Mouse (Mus musculus) liver, embryonic 11.5 days (tissue): ENCODE data around the gene Mybbp1a. TPM values are rescaled to one million over a fixed set of nuclear protein-coding genes. Genes with fewer than 3 reads are reported as not detected.

Experiments
- ATAC-seq: fragments of 200-750 bp; cut with Nextera tagmentation; replicated peaks from 2 replicates; pipeline ENCODE4 v1.8.0; 2017; ENCODE audit warnings: moderate number of reproducible peaks, mild to moderate bottlenecking, moderate TSS enrichment, moderate library complexity; ENCODE audit not compliant: low FRiP score
- DNase-seq: peaks from one replicate; pipeline ENCODE4 v3.0.0-alpha.2; 2017; ENCODE audit warnings: low spot score
- H3K27ac ChIP-seq: fragments of 300-500 bp; sonication (generic); 2 replicates; pipeline ENCODE4 v1.5.1; 2014; ENCODE audit warnings: mild to moderate bottlenecking, low read depth, low read length, control low read depth
- H3K27me3 ChIP-seq: fragments of 300-500 bp; sonication (generic); replicated peaks from 2 replicates; pipeline ENCODE4 v1.6.1; 2014; ENCODE audit warnings: low read length, mixed read lengths; ENCODE audit not compliant: control insufficient read depth, insufficient read depth
- H3K36me3 ChIP-seq: fragments of 300-500 bp; sonication (generic); 2 replicates; pipeline ENCODE4 v1.6.1; 2014; ENCODE audit warnings: mild to moderate bottlenecking, low read length, moderate library complexity, mixed read lengths; ENCODE audit not compliant: control insufficient read depth, insufficient read depth
- H3K4me1 ChIP-seq: fragments of 300-500 bp; sonication (generic); replicated peaks from 2 replicates; pipeline ENCODE4 v1.6.1; 2014; ENCODE audit warnings: low read length, mixed read lengths; ENCODE audit not compliant: control insufficient read depth, insufficient read depth
- H3K4me2 ChIP-seq: fragments of 300-500 bp; sonication (generic); 2 replicates; pipeline ENCODE4 v1.6.1; 2014; ENCODE audit warnings: mild to moderate bottlenecking, control low read depth, moderate library complexity
- H3K4me3 ChIP-seq: fragments of 300-500 bp; sonication (generic); 2 replicates; pipeline ENCODE4 v1.5.1; 2014; ENCODE audit warnings: low read depth, low read length, control low read depth
- H3K9ac ChIP-seq: fragments of 300-500 bp; sonication (generic); 2 replicates; pipeline ENCODE4 v1.6.1; 2014; ENCODE audit warnings: low read depth, low read length, control low read depth
- H3K9me3 ChIP-seq: fragments of 300-500 bp; sonication (generic); 2 replicates; pipeline ENCODE4 v1.6.1; 2016; ENCODE audit warnings: low read length, inconsistent platforms, mixed read lengths; ENCODE audit not compliant: control insufficient read depth
- WGBS: fragments of 180-500 bp; shearing (Covaris S2); extraction: QIAGEN DNeasy Blood & Tissue Kit; methylation state at CpG from one replicate; pipeline ENCODE4 v1.1.7; 2014; 5-methylcytosine and 5-hydroxymethylcytosine counted together
- polyA plus RNA-seq: library from polyadenylated mRNA; unstranded; fragments of >200 nt; fragmentation: Nextera tagmentation; extraction: Ambion mirVana; gene quantifications from 2 replicates; pipeline ENCODE4 v1.2.1, GENCODE M21; 2014

Gene Mybbp1a
- polyA plus RNA-seq, 1 experiment from 2014 or later = 263 TPM

GRCm38 (mm10) chr11:72446311-72447105 is 5.4 kb downstream of the Mybbp1a start:
- no peaks in the 10 kb centered on the region for H3K9me3 ChIP-seq
- peaks cover 86% of the 10 kb centered on the region for H3K36me3 ChIP-seq
- no peaks in the 10 kb centered on the region for H3K27me3 ChIP-seq
- H3K27ac ChIP-seq = no peak overlapping the region
- no peak overlapping the region for H3K9ac ChIP-seq
- 81% methylated on average over 6 of the region's 6 CpGs for WGBS
- peaks cover 20% of the 10 kb centered on the region for H3K4me1 ChIP-seq
- H3K4me3 ChIP-seq = no peak overlapping the region
- ATAC-seq (no peak; the same call in 1 of the 2 replicates), DNase-seq (no peak)
- H3K4me2 ChIP-seq = no peak overlapping the region

GRCm38 (mm10) chr11:72447475-72447874 is 6.3 kb downstream of the Mybbp1a start:
- DNase-seq = no peak
- Histone ChIP-seq H3K9ac (no peak overlapping the region), H3K4me2 (no peak overlapping the region), H3K36me3 (peaks cover 86% of the 10 kb centered on the region), H3K27me3 (no peaks in the 10 kb centered on the region), H3K4me1 (peaks cover 14% of the 10 kb centered on the region), H3K9me3 (no peaks in the 10 kb centered on the region), H3K27ac (no peak overlapping the region), H3K4me3 (no peak overlapping the region)
- WGBS = 85% methylated on average over 8 of the region's 8 CpGs
- ATAC-seq = no peak

- no peaks in the 10 kb centered on the region for H3K27me3 ChIP-seq
- no peaks in the 10 kb centered on the region for H3K9me3 ChIP-seq
- no peak overlapping the region for H3K27ac ChIP-seq
- WGBS = 72% methylated on average over 3 of the region's 3 CpGs
- H3K4me1 ChIP-seq = peaks cover 5% of the 10 kb centered on the region; the same call in 1 of the 2 replicates
- H3K4me2 ChIP-seq = no peak overlapping the region
- no peak overlapping the region for H3K9ac ChIP-seq
- DNase-seq (no peak), ATAC-seq (no peak)
- no peak overlapping the region for H3K4me3 ChIP-seq
- H3K36me3 ChIP-seq = peaks cover 53% of the 10 kb centered on the region
Measured at GRCm38 (mm10) chr11:72452140-72452665, 11.0 kb downstream of the Mybbp1a start.

GRCm38 (mm10) chr11:72453105-72453953 is 12.2 kb downstream of the Mybbp1a start:
- Histone ChIP-seq H3K36me3 (peaks cover 42% of the 10 kb centered on the region), H3K27ac (no peak overlapping the region), H3K9me3 (no peaks in the 10 kb centered on the region), H3K9ac (no peak overlapping the region), H3K4me3 (no peak overlapping the region), H3K4me2 (no peak overlapping the region), H3K27me3 (no peaks in the 10 kb centered on the region), H3K4me1 (peaks cover 14% of the 10 kb centered on the region)
- 69% methylated on average over 15 of the region's 15 CpGs for whole genome bisulfite sequencing
- no peak for DNase-seq
- ATAC-seq = no peak

- H3K36me3 ChIP-seq = peaks cover 19% of the 10 kb centered on the region
- no peak overlapping the region for H3K9ac ChIP-seq
- no peaks in the 10 kb centered on the region for H3K27me3 ChIP-seq
- no peak for DNase-seq
- no peak overlapping the region for H3K4me3 ChIP-seq
- no peaks in the 10 kb centered on the region for H3K9me3 ChIP-seq
- peaks cover 30% of the 10 kb centered on the region for H3K4me1 ChIP-seq
- no peak overlapping the region for H3K4me2 ChIP-seq
- no peak overlapping the region for H3K27ac ChIP-seq
- 83% methylated on average over 5 of the region's 5 CpGs for WGBS
- no peak for ATAC-seq
Measured at GRCm38 (mm10) chr11:72455694-72456093, 14.5 kb downstream of the Mybbp1a start.

GRCm38 (mm10) chr11:72457995-72458496 is 16.9 kb downstream of the Mybbp1a start:
- Histone ChIP-seq H3K4me1 (peaks cover 43% of the 10 kb centered on the region), H3K4me2 (no peak overlapping the region; the same call in 1 of the 2 replicates), H3K27ac (peak overlapping the region; percentile 8; the same call in 1 of the 2 replicates), H3K9ac (no peak overlapping the region), H3K36me3 (peaks cover 8% of the 10 kb centered on the region; the same call in 1 of the 2 replicates), H3K9me3 (no peaks in the 10 kb centered on the region), H3K4me3 (no peak overlapping the region), H3K27me3 (no peaks in the 10 kb centered on the region)
- peak; percentile 40 for ATAC-seq
- 54% methylated on average over 12 of the region's 12 CpGs for WGBS
- DNase-seq = no peak

- ATAC-seq (peak; percentile 35), DNase-seq (no peak)
- Histone ChIP-seq H3K36me3 (peaks cover 8% of the 10 kb centered on the region; the same call in 1 of the 2 replicates), H3K4me2 (no peak overlapping the region), H3K9ac (no peak overlapping the region), H3K4me1 (peaks cover 43% of the 10 kb centered on the region), H3K4me3 (no peak overlapping the region), H3K27me3 (no peaks in the 10 kb centered on the region), H3K27ac (peak overlapping the region; percentile 8; the same call in 1 of the 2 replicates), H3K9me3 (no peaks in the 10 kb centered on the region)
- WGBS = 42% methylated on average over 3 of the region's 3 CpGs
Measured at GRCm38 (mm10) chr11:72458502-72458901, 17.3 kb downstream of the Mybbp1a start.

- Histone ChIP-seq H3K4me3 (no peak overlapping the region), H3K9me3 (no peaks in the 10 kb centered on the region), H3K27me3 (no peaks in the 10 kb centered on the region), H3K4me1 (peaks cover 52% of the 10 kb centered on the region), H3K9ac (no peak overlapping the region), H3K36me3 (peaks cover 5% of the 10 kb centered on the region; the same call in 1 of the 2 replicates), H3K4me2 (no peak overlapping the region), H3K27ac (no peak overlapping the region; the same call in 1 of the 2 replicates)
- WGBS = 50% methylated on average over 5 of the region's 5 CpGs
- DNase-seq (no peak), ATAC-seq (no peak)
Measured at GRCm38 (mm10) chr11:72461500-72461981, 20.4 kb downstream of the Mybbp1a start.
